Mouse (Mus musculus): ENCODE data around the gene Iqcf1. TPM values are rescaled to one million over a fixed set of nuclear protein-coding genes. Genes with fewer than 3 reads are reported as not detected.

Iqcf1 gene
- polyA plus RNA-seq, 1 experiment = not detected

GRCm38 (mm10) chr9:106465571-106466200, 34.1 kb upstream of the Iqcf1 start, which contains the start of gene Gpr62:
Gpr62 (minus strand) TSS chr9:106465938.
- TF ChIP-seq CTCF (IDR thresholded peaks at IDR 0.05; ENCODE audit: extremely low read depth, insufficient read depth, insufficient read length, insufficient replicate concordance) (no peak), POLR2A (IDR thresholded peaks at IDR 0.05; ENCODE audit: low read depth, low read length) (no peak)
- Histone ChIP-seq H3K4me3 (ENCODE audit: extremely low read depth, insufficient read depth, insufficient read length) (peak within 1 kb of the TSS; percentile 49), H3K27me3 (ENCODE audit: control insufficient read depth, insufficient read depth, low read length) (peaks cover 6% of the 10 kb centered on the region; the same call in 1 of the 2 replicates), H3K4me1 (ENCODE audit: control insufficient read depth, insufficient read depth, insufficient read length) (peaks cover 12% of the 10 kb centered on the region), H3K27ac (ENCODE audit: insufficient read depth, low read length) (no peak within 1 kb of the TSS), H3K36me3 (ENCODE audit: control insufficient read depth, insufficient read depth, low read length) (no peaks in the 10 kb centered on the region)
- WGBS = 33% methylated on average over 26 of the region's 26 CpGs
- no peak for DNase-seq (ENCODE audit: low read depth in 1 of 2, low spot score in 2 of 2)

DNA sequence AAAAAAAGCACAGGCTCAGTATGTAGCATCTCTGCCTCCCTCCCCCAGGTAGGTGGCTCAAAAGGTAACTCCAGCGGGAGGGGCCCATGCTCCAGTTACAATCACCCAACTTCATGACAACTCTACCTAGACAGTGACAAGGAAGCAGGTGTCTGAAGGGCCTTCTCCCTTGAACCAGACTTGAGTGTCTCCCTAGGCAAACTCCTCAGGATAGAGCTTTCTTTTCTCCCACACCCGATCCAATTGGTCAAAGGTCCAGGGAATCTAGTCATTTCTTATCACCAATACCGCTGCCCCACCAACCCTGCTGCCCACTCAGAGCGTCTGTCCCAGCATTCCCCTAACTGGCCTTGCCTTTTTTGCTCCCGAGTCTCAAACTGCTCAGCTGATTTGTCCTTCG, 33.0 kb upstream of the Iqcf1 start:
- Histone ChIP-seq H3K36me3 (ENCODE audit: control insufficient read depth, insufficient read depth, low read length) (peaks cover 2% of the 10 kb centered on the region; the same call in 1 of the 2 replicates), H3K27ac (ENCODE audit: insufficient read depth, low read length) (no peak overlapping the region), H3K4me3 (ENCODE audit: extremely low read depth, insufficient read depth, insufficient read length) (no peak overlapping the region), H3K27me3 (ENCODE audit: control insufficient read depth, insufficient read depth, low read length) (peaks cover 6% of the 10 kb centered on the region; the same call in 1 of the 2 replicates), H3K4me1 (ENCODE audit: control insufficient read depth, insufficient read depth, insufficient read length) (peaks cover 12% of the 10 kb centered on the region)
- no peak for DNase-seq (ENCODE audit: low read depth in 1 of 2, low spot score in 2 of 2)
- TF ChIP-seq CTCF (IDR thresholded peaks at IDR 0.05; ENCODE audit: extremely low read depth, insufficient read depth, insufficient read length, insufficient replicate concordance) (no peak), POLR2A (IDR thresholded peaks at IDR 0.05; ENCODE audit: low read depth, low read length) (no peak)
- WGBS = 89% methylated on average over 6 of the region's 6 CpGs

DNA sequence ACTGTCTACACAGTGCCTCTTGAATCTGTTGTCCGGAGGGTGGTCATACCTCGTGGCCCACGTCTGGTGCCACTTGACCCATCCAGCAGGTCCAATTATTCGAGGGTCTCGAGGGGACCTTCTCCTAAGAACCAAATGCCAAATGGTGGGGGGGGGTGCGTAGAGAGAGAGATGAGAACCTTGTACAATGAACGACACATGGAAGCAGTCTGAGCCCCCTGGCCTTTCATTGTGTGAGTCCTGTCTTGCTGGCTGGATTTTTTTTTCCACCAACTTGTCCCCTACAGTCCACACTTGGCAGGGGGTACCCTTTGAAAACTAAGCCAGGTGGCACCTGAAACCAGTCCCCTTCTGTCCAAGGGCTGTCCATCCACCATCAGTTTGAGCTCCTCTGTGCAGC, 32.0 kb upstream of the Iqcf1 start:
- WGBS = 92% methylated on average over 7 of the region's 7 CpGs
- Histone ChIP-seq H3K4me1 (ENCODE audit: control insufficient read depth, insufficient read depth, insufficient read length) (peaks cover 12% of the 10 kb centered on the region), H3K36me3 (ENCODE audit: control insufficient read depth, insufficient read depth, low read length) (peaks cover 2% of the 10 kb centered on the region; the same call in 1 of the 2 replicates), H3K4me3 (ENCODE audit: extremely low read depth, insufficient read depth, insufficient read length) (no peak overlapping the region), H3K27ac (ENCODE audit: insufficient read depth, low read length) (no peak overlapping the region), H3K27me3 (ENCODE audit: control insufficient read depth, insufficient read depth, low read length) (peaks cover 6% of the 10 kb centered on the region; the same call in 1 of the 2 replicates)
- no peak for DNase-seq (ENCODE audit: low read depth in 1 of 2, low spot score in 2 of 2)
- TF ChIP-seq CTCF (IDR thresholded peaks at IDR 0.05; ENCODE audit: extremely low read depth, insufficient read depth, insufficient read length, insufficient replicate concordance) = no peak

GRCm38 (mm10) chr9:106469317-106469716, 30.4 kb upstream of the Iqcf1 start:
- TF ChIP-seq POLR2A (IDR thresholded peaks at IDR 0.05; ENCODE audit: low read depth, low read length) (no peak), CTCF (IDR thresholded peaks at IDR 0.05; ENCODE audit: extremely low read depth, insufficient read depth, insufficient read length, insufficient replicate concordance) (no peak)
- peaks cover 3% of the 10 kb centered on the region; the same call in 1 of the 2 replicates for H3K36me3 ChIP-seq (ENCODE audit: control insufficient read depth, insufficient read depth, low read length)
- peaks cover 6% of the 10 kb centered on the region; the same call in 1 of the 2 replicates for H3K27me3 ChIP-seq (ENCODE audit: control insufficient read depth, insufficient read depth, low read length)
- no peak overlapping the region for H3K4me3 ChIP-seq (ENCODE audit: extremely low read depth, insufficient read depth, insufficient read length)
- peaks cover 12% of the 10 kb centered on the region for H3K4me1 ChIP-seq (ENCODE audit: control insufficient read depth, insufficient read depth, insufficient read length)
- no peak overlapping the region for H3K27ac ChIP-seq (ENCODE audit: insufficient read depth, low read length)
- no peak for DNase-seq (ENCODE audit: low read depth in 1 of 2, low spot score in 2 of 2)
- 25% methylated on average over 6 of the region's 6 CpGs for WGBS

GRCm38 (mm10) chr9:106469776-106470175, 30.0 kb upstream of the Iqcf1 start:
- TF ChIP-seq CTCF (IDR thresholded peaks at IDR 0.05; ENCODE audit: extremely low read depth, insufficient read depth, insufficient read length, insufficient replicate concordance) = no peak
- TF ChIP-seq POLR2A (IDR thresholded peaks at IDR 0.05; ENCODE audit: low read depth, low read length) = no peak
- no peak overlapping the region for H3K27ac ChIP-seq (ENCODE audit: insufficient read depth, low read length)
- H3K27me3 ChIP-seq (ENCODE audit: control insufficient read depth, insufficient read depth, low read length) = peaks cover 3% of the 10 kb centered on the region; the same call in 1 of the 2 replicates
- 35% methylated on average over 9 of the region's 9 CpGs for WGBS
- H3K4me3 ChIP-seq (ENCODE audit: extremely low read depth, insufficient read depth, insufficient read length) = no peak overlapping the region
- peaks cover 12% of the 10 kb centered on the region for H3K4me1 ChIP-seq (ENCODE audit: control insufficient read depth, insufficient read depth, insufficient read length)
- DNase-seq (ENCODE audit: low read depth in 1 of 2, low spot score in 2 of 2) = no peak
- peaks cover 3% of the 10 kb centered on the region; the same call in 1 of the 2 replicates for H3K36me3 ChIP-seq (ENCODE audit: control insufficient read depth, insufficient read depth, low read length)

DNA sequence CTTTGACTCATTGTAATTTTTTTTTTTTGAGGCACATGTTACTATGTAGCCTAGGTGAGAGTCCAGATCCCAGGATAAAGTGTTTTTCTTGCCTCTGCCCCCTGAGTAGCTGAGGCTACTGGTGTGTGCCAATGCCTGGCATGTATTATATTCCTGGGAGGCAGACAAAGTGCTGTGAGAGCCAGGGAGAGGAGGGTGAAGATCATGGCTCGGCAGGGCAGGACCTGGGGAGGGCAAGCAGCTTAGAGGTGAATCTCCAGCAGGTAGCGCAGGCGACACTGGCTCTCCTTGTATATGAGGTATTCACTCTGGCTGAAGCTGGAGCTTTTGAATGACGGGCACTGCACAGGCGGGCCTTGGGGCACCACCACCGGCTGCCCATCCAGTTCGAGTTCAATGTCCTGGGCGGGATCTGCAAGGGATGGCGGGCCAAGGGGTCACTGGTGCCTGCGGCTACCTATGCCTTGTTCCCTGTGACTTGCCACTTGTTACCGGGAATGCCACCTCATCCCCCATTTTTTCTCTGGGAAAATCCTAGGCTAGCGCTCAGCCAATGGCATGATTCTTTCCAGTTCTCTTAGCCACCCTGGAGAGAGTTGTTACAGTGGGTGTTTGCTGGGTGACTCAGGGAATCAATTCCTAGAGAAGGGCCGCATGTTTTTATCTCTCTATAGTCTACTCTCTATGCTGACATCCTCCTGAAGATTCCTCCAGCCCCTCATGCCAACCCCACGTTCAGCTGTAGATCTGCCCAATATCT, 28.6 kb upstream of the Iqcf1 start:
- Histone ChIP-seq H3K27me3 (ENCODE audit: control insufficient read depth, insufficient read depth, low read length) (no peaks in the 10 kb centered on the region), H3K4me3 (ENCODE audit: extremely low read depth, insufficient read depth, insufficient read length) (no peak overlapping the region), H3K4me1 (ENCODE audit: control insufficient read depth, insufficient read depth, insufficient read length) (peaks cover 4% of the 10 kb centered on the region; the same call in 1 of the 2 replicates), H3K27ac (ENCODE audit: insufficient read depth, low read length) (no peak overlapping the region; the same call in 1 of the 2 replicates), H3K36me3 (ENCODE audit: control insufficient read depth, insufficient read depth, low read length) (peaks cover 3% of the 10 kb centered on the region; the same call in 1 of the 2 replicates)
- 89% methylated on average over 14 of the region's 14 CpGs for WGBS
- TF ChIP-seq POLR2A (IDR thresholded peaks at IDR 0.05; ENCODE audit: low read depth, low read length) = no peak
- TF ChIP-seq CTCF (IDR thresholded peaks at IDR 0.05; ENCODE audit: extremely low read depth, insufficient read depth, insufficient read length, insufficient replicate concordance) = no peak
- no peak for DNase-seq (ENCODE audit: low read depth in 1 of 2, low spot score in 2 of 2)
